Mouse (Mus musculus): ENCODE data around the gene Ush1g. TPM values are rescaled to one million over a fixed set of nuclear protein-coding genes. Genes with fewer than 3 reads are reported as not detected.
A peak's percentile ranks its signal among the peaks of the same experiment; 100 is the strongest.

Ush1g gene
- total and polyA plus RNA-seq, 2 experiments from 2014 or later = 0.06 to 0.33 TPM

DNA sequence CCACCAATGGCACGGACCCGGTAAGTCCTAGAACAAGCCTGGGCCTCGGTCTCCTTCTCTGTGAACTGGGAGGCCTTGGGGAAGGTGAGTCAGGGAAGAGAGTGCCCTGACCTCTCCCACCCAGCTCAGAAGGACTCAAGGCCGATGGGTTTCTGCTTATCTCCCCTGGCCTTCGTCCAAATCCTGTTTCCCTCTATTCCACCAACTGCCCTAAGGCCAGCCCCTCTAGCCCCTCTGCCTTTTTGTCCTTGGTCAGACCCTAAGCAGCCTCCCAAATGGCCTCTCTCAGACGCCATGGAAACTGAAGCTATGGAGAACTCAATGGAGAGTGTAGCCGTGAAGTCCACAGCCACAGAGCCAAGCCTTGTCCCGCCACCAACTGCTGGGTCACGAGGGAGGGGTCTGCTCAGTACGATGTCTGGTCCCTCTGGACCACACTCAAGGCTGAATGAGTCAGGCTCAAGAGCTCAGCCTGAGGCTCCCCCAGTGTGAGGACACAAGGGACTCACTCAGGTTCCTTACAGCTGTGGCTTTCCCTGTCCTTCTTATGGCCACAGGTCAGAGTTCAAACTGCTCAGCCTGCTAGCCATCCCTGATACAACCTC lies 48.8 kb downstream of the Ush1g start:
- no peak overlapping the region for H3K27ac ChIP-seq (ENCODE audit: low read depth, low read length)
- H3K4me2 ChIP-seq (ENCODE audit: low read depth) = no peak overlapping the region
- TF ChIP-seq CTCF (IDR thresholded peaks at IDR 0.05; ENCODE audit: low read depth) = no peak
- H3K9me3 ChIP-seq (ENCODE audit: low read length) = no peaks in the 10 kb centered on the region
- H3K4me1 ChIP-seq (ENCODE audit: insufficient read depth) = 0 out of 2 replicates have a peak, but pooled peaks cover 6% of the 10 kb centered on the region
- peaks cover 23% of the 10 kb centered on the region for H3K36me3 ChIP-seq (ENCODE audit: insufficient read depth)
- H3K4me3 ChIP-seq (ENCODE audit: low read depth, low read length) = no peak overlapping the region
- H3K9ac ChIP-seq = no peak overlapping the region
- ATAC-seq (no peak), DNase-seq (no peak)
- 75% methylated on average over 10 of the region's 10 CpGs for WGBS
- H3K27me3 ChIP-seq (ENCODE audit: insufficient read depth, low read length) = peaks cover 6% of the 10 kb centered on the region

DNA sequence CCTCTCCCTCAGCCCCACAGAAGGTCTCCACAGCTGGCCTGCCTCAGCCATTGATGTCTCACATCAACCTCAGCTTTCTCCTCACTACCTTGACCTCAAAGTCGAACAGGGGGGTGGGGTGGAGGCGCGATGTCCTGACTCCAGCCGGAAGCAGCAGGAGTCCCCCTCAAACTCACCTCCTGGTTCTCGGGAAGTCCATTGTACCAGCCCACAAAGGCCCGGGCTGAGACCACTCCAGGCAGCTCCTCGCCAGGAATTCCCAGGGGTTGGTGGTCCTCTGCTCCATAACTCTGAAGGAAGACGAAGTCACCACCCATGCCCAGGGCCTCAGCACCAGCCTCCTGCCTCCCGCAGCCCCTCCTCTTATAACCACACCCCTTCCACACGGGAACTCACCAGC lies 50.4 kb downstream of the Ush1g start:
- no peak overlapping the region for H3K4me3 ChIP-seq (ENCODE audit: low read depth, low read length)
- no peak overlapping the region for H3K9ac ChIP-seq
- peaks cover 24% of the 10 kb centered on the region for H3K36me3 ChIP-seq (ENCODE audit: insufficient read depth)
- H3K4me1 ChIP-seq (ENCODE audit: insufficient read depth) = 0 out of 2 replicates have a peak, but pooled peaks cover 6% of the 10 kb centered on the region
- 69% methylated on average over 10 of the region's 10 CpGs for WGBS
- DNase-seq = no peak
- H3K9me3 ChIP-seq (ENCODE audit: low read length) = no peaks in the 10 kb centered on the region
- peaks cover 13% of the 10 kb centered on the region for H3K27me3 ChIP-seq (ENCODE audit: insufficient read depth, low read length)
- H3K27ac ChIP-seq (ENCODE audit: low read depth, low read length) = no peak overlapping the region
- TF ChIP-seq CTCF (IDR thresholded peaks at IDR 0.05; ENCODE audit: low read depth) = no peak
- ATAC-seq = no peak
- no peak overlapping the region for H3K4me2 ChIP-seq (ENCODE audit: low read depth)

DNA sequence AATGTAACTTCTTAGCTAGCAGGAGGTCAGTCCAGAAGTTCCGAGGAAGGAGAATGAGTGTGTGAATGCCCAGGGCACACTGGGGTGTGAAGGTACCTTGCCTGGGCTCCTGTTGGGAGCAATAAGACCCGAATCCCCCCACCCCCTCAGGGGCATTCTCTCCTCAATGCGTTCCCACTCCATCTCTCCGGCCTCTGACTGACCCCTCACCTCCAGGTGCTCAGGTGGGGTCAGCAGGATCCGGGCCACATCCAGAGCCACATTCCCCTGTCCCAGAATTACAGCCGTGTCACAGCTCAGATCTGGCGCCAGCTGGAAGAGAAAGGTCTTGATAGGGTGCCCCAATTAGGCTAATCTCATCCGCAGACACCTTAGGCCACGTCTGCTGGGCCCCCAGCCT lies 50.8 kb downstream of the Ush1g start:
- H3K4me2 ChIP-seq (ENCODE audit: low read depth) = no peak overlapping the region
- H3K27me3 ChIP-seq (ENCODE audit: insufficient read depth, low read length) = peaks cover 17% of the 10 kb centered on the region
- H3K4me1 ChIP-seq (ENCODE audit: insufficient read depth) = 0 out of 2 replicates have a peak, but pooled peaks cover 1% of the 10 kb centered on the region
- H3K9ac ChIP-seq = no peak overlapping the region
- DNase-seq = no peak
- no peaks in the 10 kb centered on the region for H3K9me3 ChIP-seq (ENCODE audit: low read length)
- no peak for TF ChIP-seq CTCF (IDR thresholded peaks at IDR 0.05; ENCODE audit: low read depth)
- no peak overlapping the region for H3K4me3 ChIP-seq (ENCODE audit: low read depth, low read length)
- no peak for ATAC-seq
- peaks cover 24% of the 10 kb centered on the region for H3K36me3 ChIP-seq (ENCODE audit: insufficient read depth)
- 86% methylated on average over 9 of the region's 9 CpGs for WGBS
- no peak overlapping the region for H3K27ac ChIP-seq (ENCODE audit: low read depth, low read length)

- Histone ChIP-seq H3K27ac (ENCODE audit: low read depth, low read length) (no peak overlapping the region), H3K36me3 (ENCODE audit: insufficient read depth) (peaks cover 24% of the 10 kb centered on the region), H3K4me1 (ENCODE audit: insufficient read depth) (no peaks in the 10 kb centered on the region), H3K9me3 (ENCODE audit: low read length) (no peaks in the 10 kb centered on the region), H3K27me3 (ENCODE audit: insufficient read depth, low read length) (peaks cover 24% of the 10 kb centered on the region), H3K4me3 (ENCODE audit: low read depth, low read length) (no peak overlapping the region), H3K9ac (no peak overlapping the region), H3K4me2 (ENCODE audit: low read depth) (no peak overlapping the region)
- ATAC-seq (peak; percentile 70), DNase-seq (peak; percentile 89)
- peak; percentile 98 for TF ChIP-seq CTCF (IDR thresholded peaks at IDR 0.05; ENCODE audit: low read depth)
- 34% methylated on average over 19 of the region's 19 CpGs for WGBS
Measured at GRCm38 (mm10) chr11:115270148-115270861, 51.5 kb downstream of the Ush1g start.

- no peak overlapping the region for H3K9ac ChIP-seq
- DNase-seq = no peak
- H3K36me3 ChIP-seq (ENCODE audit: insufficient read depth) = peaks cover 24% of the 10 kb centered on the region
- 86% methylated on average over 27 of the region's 27 CpGs for WGBS
- H3K4me1 ChIP-seq (ENCODE audit: insufficient read depth) = no peaks in the 10 kb centered on the region
- no peak for ATAC-seq
- peaks cover 30% of the 10 kb centered on the region for H3K27me3 ChIP-seq (ENCODE audit: insufficient read depth, low read length)
- no peak for TF ChIP-seq CTCF (IDR thresholded peaks at IDR 0.05; ENCODE audit: low read depth)
- H3K27ac ChIP-seq (ENCODE audit: low read depth, low read length) = no peak overlapping the region
- no peak overlapping the region for H3K4me2 ChIP-seq (ENCODE audit: low read depth)
- H3K4me3 ChIP-seq (ENCODE audit: low read depth, low read length) = no peak overlapping the region
- no peaks in the 10 kb centered on the region for H3K9me3 ChIP-seq (ENCODE audit: low read length)
Measured at GRCm38 (mm10) chr11:115269330-115270066, 52.3 kb downstream of the Ush1g start.

GRCm38 (mm10) chr11:115267958-115268357 lies 53.9 kb downstream of the Ush1g start:
- Histone ChIP-seq H3K27me3 (ENCODE audit: insufficient read depth, low read length) (peaks cover 36% of the 10 kb centered on the region), H3K4me3 (ENCODE audit: low read depth, low read length) (no peak overlapping the region), H3K9ac (no peak overlapping the region), H3K36me3 (ENCODE audit: insufficient read depth) (peaks cover 24% of the 10 kb centered on the region), H3K9me3 (ENCODE audit: low read length) (no peaks in the 10 kb centered on the region), H3K4me2 (ENCODE audit: low read depth) (no peak overlapping the region), H3K27ac (ENCODE audit: low read depth, low read length) (no peak overlapping the region), H3K4me1 (ENCODE audit: insufficient read depth) (no peaks in the 10 kb centered on the region)
- 87% methylated on average over 11 of the region's 11 CpGs for WGBS
- no peak for DNase-seq
- no peak for TF ChIP-seq CTCF (IDR thresholded peaks at IDR 0.05; ENCODE audit: low read depth)
- ATAC-seq = no peak

All from forebrain, postnatal 0 days (tissue).